Mouse (Mus musculus): ENCODE measurements at regions not wholly inside any gene's neighbourhood (a gene's known extent, or its start where the extent isn't known, plus 50 kb on each side); places are given as distances from the start of the nearest gene placed in this dataset.

DNA sequence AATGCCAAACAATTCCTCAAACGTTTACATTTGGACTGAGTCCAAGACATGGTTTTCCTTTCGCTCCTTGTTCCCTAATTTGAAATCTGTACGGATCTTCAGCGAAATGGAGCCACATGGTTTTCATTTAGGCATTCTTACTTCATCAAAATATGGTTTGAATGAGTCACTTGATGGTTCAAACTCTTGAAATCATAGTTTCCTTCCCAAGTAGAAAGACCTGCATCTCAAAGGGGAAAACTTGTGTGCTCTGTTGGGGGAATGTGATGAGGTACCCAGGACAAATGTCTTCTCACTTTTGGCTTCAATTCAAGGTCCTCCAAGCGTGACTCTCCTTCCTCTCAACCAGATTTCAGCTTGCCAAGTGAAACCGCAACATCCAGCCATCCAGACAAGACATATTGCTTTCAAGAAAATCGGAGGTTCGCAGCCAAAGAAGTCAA lies 418.6 kb downstream of the Sorl1 start:
- no peak for TF ChIP-seq EP300 (IDR thresholded peaks at IDR 0.05; ENCODE audit: low read depth)
- no peak for TF ChIP-seq CTCF (IDR thresholded peaks at IDR 0.05; ENCODE audit: low read depth)

Measured in liver, embryonic 14.5 days (tissue).